Mouse (Mus musculus) cortical plate, adult 2 months (tissue): ENCODE results near the gene Srm.

ENCODE experiments used
- CTCF ChIP-seq: fragments of 200-500 bp; IDR thresholded peaks from 2 replicates; pipeline ENCODE4 v1.5.1; 2011; ENCODE audit warnings: mild to moderate bottlenecking, control low read depth, low read length; ENCODE audit not compliant: insufficient read depth; ENCODE audit errors: extremely low read depth
- POLR2A ChIP-seq: fragments of 200-500 bp; IDR thresholded peaks from 2 replicates; pipeline ENCODE4 v1.6.1; 2011; ENCODE audit warnings: mild to moderate bottlenecking, low read length, control low read depth; ENCODE audit not compliant: insufficient read depth; ENCODE audit errors: extremely low read depth

DNA sequence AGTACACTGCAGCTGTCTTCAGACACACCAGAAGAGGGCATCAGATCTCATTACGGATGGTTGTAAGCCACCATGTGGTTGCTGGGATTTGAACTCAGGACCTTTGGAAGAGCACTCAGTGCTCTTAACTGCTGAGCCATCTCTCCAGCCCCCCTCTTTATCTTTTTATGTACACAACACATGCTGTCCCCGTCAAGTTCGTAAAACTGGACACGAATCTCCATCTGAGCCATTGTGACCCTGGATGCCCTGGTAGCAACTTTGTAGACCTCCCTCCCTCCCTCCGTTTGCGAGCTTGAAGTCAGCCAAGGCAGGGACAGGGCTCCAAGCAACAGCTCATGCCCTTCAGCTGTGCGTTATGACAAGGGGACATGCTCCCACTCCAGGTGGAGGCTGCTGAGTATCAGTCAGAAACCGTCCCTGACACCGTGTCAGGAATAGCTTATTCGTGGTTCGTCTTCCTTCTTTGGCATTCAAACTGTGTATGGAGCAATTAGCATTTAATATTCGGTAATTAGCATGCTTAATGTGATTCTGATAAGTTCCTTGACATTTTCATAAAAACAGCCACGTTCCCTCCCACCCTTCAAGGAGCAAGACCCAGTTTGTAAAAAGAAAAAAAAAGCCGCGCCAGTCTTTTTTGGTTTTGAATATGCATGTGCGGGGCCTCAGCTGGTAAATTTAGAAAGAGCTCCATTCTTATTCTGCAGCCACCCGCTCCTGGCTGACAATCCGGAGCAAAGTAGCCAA is 707 bp upstream of the Srm start:
- TF ChIP-seq POLR2A = no peak
- TF ChIP-seq CTCF = no peak
